Mouse (Mus musculus) limb, embryonic 14.5 days (tissue): Measurements from ENCODE around the gene Odf3l2. TPM values are rescaled to one million over a fixed set of nuclear protein-coding genes. Genes with fewer than 3 reads are reported as not detected.

Experiments used
- ATAC-seq: fragments of 200-750 bp; cut with Nextera tagmentation; 2 replicates; pipeline ENCODE4 v1.8.0; 2017; ENCODE audit warnings: low read depth, moderate number of reproducible peaks, moderate TSS enrichment; ENCODE audit not compliant: low FRiP score
- DNase-seq: peaks from one replicate; pipeline ENCODE4 v3.0.0-alpha.2; 2015; ENCODE audit warnings: low spot score
- H3K27ac ChIP-seq: fragments of 300-500 bp; sonication (generic); replicated peaks from 2 replicates; pipeline ENCODE4 v1.5.1; 2014; ENCODE audit warnings: low read depth, mild to moderate bottlenecking, low read length, moderate library complexity, mixed read lengths
- H3K27me3 ChIP-seq: fragments of 300-500 bp; sonication (generic); 2 replicates; pipeline ENCODE4 v1.6.1; 2014; ENCODE audit warnings: low read length, mixed read lengths; ENCODE audit not compliant: control insufficient read depth, insufficient read depth
- H3K36me3 ChIP-seq: fragments of 300-500 bp; sonication (generic); 2 replicates; pipeline ENCODE4 v1.6.1; 2014; ENCODE audit warnings: mild to moderate bottlenecking, low read length, moderate library complexity, mixed read lengths; ENCODE audit not compliant: control insufficient read depth, insufficient read depth
- H3K4me1 ChIP-seq: fragments of 300-500 bp; sonication (generic); 2 replicates; pipeline ENCODE4 v1.6.1; 2014; ENCODE audit warnings: antibody characterized with exemption, low read length, mixed read lengths; ENCODE audit not compliant: control insufficient read depth, insufficient read depth
- H3K4me2 ChIP-seq: fragments of 300-500 bp; sonication (generic); replicated peaks from 2 replicates; pipeline ENCODE4 v1.6.1; 2014; ENCODE audit warnings: low read depth, mild to moderate bottlenecking, low read length, moderate library complexity; ENCODE audit not compliant: severe bottlenecking
- H3K4me3 ChIP-seq: fragments of 300-500 bp; sonication (generic); replicated peaks from 2 replicates; pipeline ENCODE4 v1.5.1; 2014; ENCODE audit warnings: low read length
- H3K9ac ChIP-seq: fragments of 300-500 bp; sonication (generic); 2 replicates; pipeline ENCODE4 v1.6.1; 2014; ENCODE audit warnings: mild to moderate bottlenecking, low read depth, low read length, moderate library complexity; ENCODE audit not compliant: severe bottlenecking
- H3K9me3 ChIP-seq: fragments of 300-500 bp; sonication (generic); 2 replicates; pipeline ENCODE4 v1.6.1; 2016; ENCODE audit warnings: low read length; ENCODE audit not compliant: control insufficient read depth
- POLR2A ChIP-seq: fragments of 200-500 bp; IDR thresholded peaks from 2 replicates; pipeline ENCODE4 v1.8.0; 2012; ENCODE audit warnings: inconsistent platforms, mild to moderate bottlenecking, moderate library complexity, borderline replicate concordance; ENCODE audit not compliant: insufficient read depth, insufficient read length; ENCODE audit errors: extremely low read depth
- WGBS: fragments of 180-500 bp; shearing (Covaris S2); extraction: QIAGEN DNeasy Blood & Tissue Kit; methylation state at CpG from one replicate; pipeline ENCODE4 v1.1.7; 2014; 5-methylcytosine and 5-hydroxymethylcytosine counted together
- polyA plus RNA-seq, 2 experiments: library from polyadenylated mRNA; depleted of rRNA in 1 of 2; stranded (reverse) in 1 of 2; unstranded in 1 of 2; fragments of >200 nt; fragmentation: Nextera tagmentation in 1 of 2; extraction: Ambion mirVana in 1 of 2; gene quantifications; 2 replicates each; pipeline versions ENCODE4 v1.2.1 to v1.2.3; 2012 to 2014

Gene Odf3l2
- polyA plus RNA-seq, 2 experiments = 0.14 TPM; not detected in 1

DNA sequence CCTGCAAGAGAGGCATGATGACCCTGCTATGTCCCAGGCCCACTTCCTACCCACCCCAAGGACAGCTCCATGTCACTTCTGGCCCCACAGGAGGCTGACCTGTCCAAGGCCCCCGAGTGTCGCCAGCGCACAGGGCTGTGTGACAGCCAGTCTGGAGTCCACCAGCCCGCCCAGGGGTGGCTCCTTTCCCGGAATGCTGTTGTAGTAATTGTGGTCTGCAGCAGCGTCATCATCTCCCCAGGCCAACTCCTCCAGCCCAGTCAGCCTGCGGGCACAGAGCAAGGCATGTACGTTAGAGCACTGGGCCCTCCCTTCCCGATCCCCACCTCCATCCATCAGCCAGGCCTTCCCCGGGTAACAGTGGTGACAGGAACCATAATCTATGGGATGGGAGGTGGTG, 19.4 kb downstream of the Odf3l2 start:
- no peaks in the 10 kb centered on the region for H3K4me1 ChIP-seq
- no peak for TF ChIP-seq POLR2A

DNA sequence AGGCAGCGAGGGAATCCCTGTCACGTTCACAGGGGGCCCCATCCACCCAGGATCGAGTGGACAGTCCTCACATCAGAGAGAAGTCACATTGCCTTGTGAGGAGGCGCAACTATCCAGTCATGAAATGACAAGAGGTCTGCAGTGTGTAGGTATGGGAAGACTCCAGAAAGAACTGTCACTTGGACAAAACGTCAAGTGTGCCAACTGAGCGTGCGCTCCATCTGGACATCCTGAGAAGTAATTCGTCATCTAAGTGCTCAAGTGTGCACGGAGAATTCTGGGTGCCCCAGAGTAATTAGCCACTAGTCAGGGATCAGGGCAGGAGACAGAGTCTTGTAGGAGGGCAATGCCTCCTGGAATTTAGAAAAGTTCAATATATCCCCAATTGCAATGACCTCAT, 20.1 kb downstream of the Odf3l2 start:
- no peak overlapping the region for H3K4me3 ChIP-seq
- H3K27ac ChIP-seq = no peak overlapping the region
- no peaks in the 10 kb centered on the region for H3K27me3 ChIP-seq
- TF ChIP-seq POLR2A = no peak
- no peaks in the 10 kb centered on the region for H3K9me3 ChIP-seq
- no peaks in the 10 kb centered on the region for H3K36me3 ChIP-seq
- WGBS = 84% methylated on average over 9 of the region's 9 CpGs
- no peak overlapping the region for H3K9ac ChIP-seq
- no peak overlapping the region for H3K4me2 ChIP-seq
- H3K4me1 ChIP-seq = no peaks in the 10 kb centered on the region
- DNase-seq = no peak
- no peak for ATAC-seq

More for the DNA sequence above, 19.4 kb downstream of the Odf3l2 start:
- DNase-seq (no peak), ATAC-seq (no peak)
- Histone ChIP-seq H3K4me3 (no peak overlapping the region), H3K9me3 (no peaks in the 10 kb centered on the region), H3K36me3 (no peaks in the 10 kb centered on the region), H3K4me2 (no peak overlapping the region), H3K27me3 (no peaks in the 10 kb centered on the region), H3K9ac (no peak overlapping the region), H3K27ac (no peak overlapping the region)
- whole genome bisulfite sequencing = 83% methylated on average over 10 of the region's 10 CpGs

DNA sequence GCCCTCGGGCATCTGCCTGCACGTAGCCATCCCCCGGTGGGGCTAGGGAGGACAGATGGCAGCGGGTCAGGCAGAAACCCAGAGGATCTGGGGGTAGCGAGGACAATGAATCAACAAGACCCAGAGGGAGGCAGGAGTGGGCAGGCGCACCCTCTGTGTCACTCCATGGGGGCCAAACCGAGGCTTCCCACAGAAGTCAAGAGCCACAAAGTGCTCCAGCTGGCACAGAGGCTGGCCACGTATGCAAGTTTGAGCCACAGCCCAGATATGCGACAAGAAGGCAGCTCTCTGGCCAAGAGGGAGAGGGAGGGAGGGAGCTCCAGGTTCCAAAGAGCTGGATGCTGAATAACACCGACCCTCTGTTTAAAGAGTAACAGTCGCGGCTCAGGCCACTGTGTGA, 21.6 kb downstream of the Odf3l2 start:
- H3K27ac ChIP-seq = no peak overlapping the region
- no peak overlapping the region for H3K4me2 ChIP-seq
- no peak for DNase-seq
- WGBS = 72% methylated on average over 11 of the region's 12 CpGs
- ATAC-seq = no peak
- no peak overlapping the region for H3K9ac ChIP-seq
- no peaks in the 10 kb centered on the region for H3K4me1 ChIP-seq
- H3K9me3 ChIP-seq = no peaks in the 10 kb centered on the region
- H3K4me3 ChIP-seq = no peak overlapping the region
- H3K27me3 ChIP-seq = no peaks in the 10 kb centered on the region
- no peaks in the 10 kb centered on the region for H3K36me3 ChIP-seq
- no peak for TF ChIP-seq POLR2A

DNA sequence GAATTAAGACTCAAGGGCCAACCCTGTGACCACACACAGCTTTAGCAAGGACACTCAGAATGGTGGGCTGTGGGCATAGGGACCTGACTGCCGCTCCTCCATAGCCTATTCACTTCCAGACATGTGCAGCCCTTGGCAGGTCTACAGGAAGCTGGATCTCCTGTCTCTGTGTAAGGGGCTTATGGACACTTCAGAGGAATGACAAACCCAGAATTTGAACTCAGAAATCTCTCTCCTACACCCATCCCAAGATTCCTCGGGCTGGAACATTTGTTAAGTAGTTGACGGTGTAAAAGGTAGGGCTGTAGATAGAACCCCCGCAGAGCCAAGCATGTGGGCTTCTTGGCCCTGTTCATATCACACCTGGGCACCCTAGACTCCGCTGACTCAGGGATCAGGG, 29.2 kb downstream of the Odf3l2 start:
- H3K4me3 ChIP-seq = no peak overlapping the region
- no peak overlapping the region for H3K27ac ChIP-seq
- 90% methylated on average over 5 of the region's 5 CpGs for whole genome bisulfite sequencing
- no peak overlapping the region for H3K4me2 ChIP-seq
- no peak overlapping the region for H3K9ac ChIP-seq
- no peak for ATAC-seq
- peaks cover 4% of the 10 kb centered on the region; the same call in 1 of the 2 replicates for H3K4me1 ChIP-seq
- H3K27me3 ChIP-seq = peaks cover 21% of the 10 kb centered on the region
- no peak for DNase-seq
- H3K9me3 ChIP-seq = no peaks in the 10 kb centered on the region
- no peaks in the 10 kb centered on the region; the same call in 1 of the 2 replicates for H3K36me3 ChIP-seq
- TF ChIP-seq POLR2A = no peak

- Histone ChIP-seq H3K9ac (no peak overlapping the region), H3K27me3 (peaks cover 21% of the 10 kb centered on the region), H3K4me3 (no peak overlapping the region), H3K27ac (no peak overlapping the region), H3K4me1 (peaks cover 4% of the 10 kb centered on the region; the same call in 1 of the 2 replicates), H3K9me3 (no peaks in the 10 kb centered on the region), H3K4me2 (no peak overlapping the region), H3K36me3 (no peaks in the 10 kb centered on the region; the same call in 1 of the 2 replicates)
- no peak for TF ChIP-seq POLR2A
- ATAC-seq (no peak), DNase-seq (no peak)
- 13% methylated on average over 8 of the region's 8 CpGs for WGBS
Observed at GRCm38 (mm10) chr10:79615860-79616259, 29.7 kb downstream of the Odf3l2 start.

DNA sequence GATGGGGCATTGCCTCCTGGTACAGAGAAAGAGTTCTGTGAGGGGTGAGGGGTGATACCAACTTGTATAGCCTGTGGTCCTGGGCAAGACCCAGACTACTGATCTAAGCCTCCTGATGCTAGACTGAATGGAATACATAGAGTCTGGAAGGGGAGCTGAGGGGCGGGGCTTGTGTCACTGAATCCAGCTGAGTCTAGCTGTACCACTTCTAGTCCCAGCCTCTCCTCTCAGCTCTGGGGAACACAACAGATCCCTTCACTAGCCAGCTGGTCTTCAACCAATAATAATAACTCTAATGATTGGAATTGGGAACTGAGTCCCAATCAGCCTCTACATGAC, 31.3 kb downstream of the Odf3l2 start:
- DNase-seq = no peak
- no peaks in the 10 kb centered on the region for H3K9me3 ChIP-seq
- TF ChIP-seq POLR2A = no peak
- ATAC-seq = peak; percentile 8; the same call in 1 of the 2 replicates
- no peak overlapping the region for H3K9ac ChIP-seq
- H3K27me3 ChIP-seq = peaks cover 21% of the 10 kb centered on the region
- H3K36me3 ChIP-seq = no peaks in the 10 kb centered on the region; the same call in 1 of the 2 replicates
- 78% methylated on average over 1 of the region's 1 CpGs for WGBS
- peak overlapping the region; percentile 55 for H3K4me3 ChIP-seq
- H3K4me2 ChIP-seq = peak overlapping the region; percentile 94
- peaks cover 4% of the 10 kb centered on the region; the same call in 1 of the 2 replicates for H3K4me1 ChIP-seq
- H3K27ac ChIP-seq = no peak overlapping the region
